Mouse (Mus musculus) urinary bladder, postnatal 14 days (tissue): Measurements from ENCODE around the gene Dapk2.
"Not testable (repeated sequence)": the region's sequence is repeated elsewhere in the genome, so short reads cannot be mapped to it uniquely, and the experiment has no call there.

Experiments used
- DNase-seq: peaks from one replicate; pipeline ENCODE4 v3.0.0; 2021; ENCODE audit warnings: low spot score

Gene Dapk2

GRCm38 (mm10) chr9:66276697-66277385 is 118.8 kb downstream of the Dapk2 start:
- peak; percentile 23 for DNase-seq

- DNase-seq: no peak
These were observed 121.6 kb downstream of the Dapk2 start for GRCm38 (mm10) chr9:66279647-66280046.

- no peak for DNase-seq
These were observed 122.5 kb downstream of the Dapk2 start for GRCm38 (mm10) chr9:66280496-66280895.

- DNase-seq: no peak
These were observed 123.5 kb downstream of the Dapk2 start for GRCm38 (mm10) chr9:66281501-66281951.

- no peak for DNase-seq
These were observed 124.6 kb downstream of the Dapk2 start for GRCm38 (mm10) chr9:66282582-66282981.

GRCm38 (mm10) chr9:66283565-66284203 is 125.7 kb downstream of the Dapk2 start:
- peak; percentile 77 for DNase-seq

GRCm38 (mm10) chr9:66285241-66285640 is 127.2 kb downstream of the Dapk2 start:
- not testable (repeated sequence) for DNase-seq

- no peak for DNase-seq
These were observed 127.9 kb downstream of the Dapk2 start for GRCm38 (mm10) chr9:66285901-66286300.

GRCm38 (mm10) chr9:66290727-66291126 is 132.7 kb downstream of the Dapk2 start:
- DNase-seq: no peak

- no peak for DNase-seq
These were observed 135.3 kb downstream of the Dapk2 start for GRCm38 (mm10) chr9:66293319-66293718.

GRCm38 (mm10) chr9:66294227-66294626 is 136.2 kb downstream of the Dapk2 start:
- DNase-seq: no peak

- no peak for DNase-seq
These were observed 137.0 kb downstream of the Dapk2 start for GRCm38 (mm10) chr9:66294980-66295410.

GRCm38 (mm10) chr9:66295577-66296120 is 137.6 kb downstream of the Dapk2 start:
- no peak for DNase-seq

GRCm38 (mm10) chr9:66298783-66299182 is 140.8 kb downstream of the Dapk2 start:
- DNase-seq: no peak

GRCm38 (mm10) chr9:66300448-66301027 is 142.5 kb downstream of the Dapk2 start:
- DNase-seq: no peak

GRCm38 (mm10) chr9:66304320-66305090 is 146.5 kb downstream of the Dapk2 start:
- DNase-seq: no peak

GRCm38 (mm10) chr9:66305121-66306112 is 147.4 kb downstream of the Dapk2 start:
- DNase-seq: peak; percentile 7

- DNase-seq: no peak
These were observed 148.4 kb downstream of the Dapk2 start for GRCm38 (mm10) chr9:66306414-66306813.

- DNase-seq: peak; percentile 51
These were observed 149.3 kb downstream of the Dapk2 start for GRCm38 (mm10) chr9:66307341-66307740.

GRCm38 (mm10) chr9:66308741-66309140 is 150.7 kb downstream of the Dapk2 start:
- no peak for DNase-seq

GRCm38 (mm10) chr9:66311458-66311857 is 153.4 kb downstream of the Dapk2 start:
- DNase-seq: no peak
